Mouse (Mus musculus): ENCODE measurements around the gene Abhd16a. TPM values are rescaled to one million over a fixed set of nuclear protein-coding genes. Genes with fewer than 3 reads are reported as not detected.

Abhd16a gene
- polyA plus RNA-seq, 1 experiment from 2014 or later: 77.3 TPM

DNA sequence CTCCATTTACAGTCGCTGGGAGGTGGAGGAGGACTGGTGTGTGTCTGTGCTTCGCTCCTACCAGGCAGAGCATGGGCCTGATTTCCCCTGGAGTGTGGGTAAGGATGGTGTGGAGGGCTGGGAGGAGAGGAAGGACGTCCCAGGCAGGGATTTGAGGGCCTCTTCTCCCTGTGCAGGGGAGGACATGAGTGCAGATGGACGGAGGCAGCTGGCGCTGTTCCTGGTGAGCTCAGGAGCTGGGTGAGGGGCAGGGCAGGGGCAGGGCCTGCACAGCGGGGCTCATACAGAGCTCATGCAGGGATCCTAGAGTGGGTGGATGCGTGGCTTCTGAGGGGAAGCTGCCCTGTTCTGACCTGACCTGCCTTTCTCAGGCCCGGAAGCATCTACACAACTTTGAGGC, 13.2 kb downstream of the Abhd16a start:
- in situ Hi-C loops (cut with MboI; ENCODE audit: low pct_unique_long_range_greater_than_20kb): no loop called here
- ATAC-seq: no peak

DNA sequence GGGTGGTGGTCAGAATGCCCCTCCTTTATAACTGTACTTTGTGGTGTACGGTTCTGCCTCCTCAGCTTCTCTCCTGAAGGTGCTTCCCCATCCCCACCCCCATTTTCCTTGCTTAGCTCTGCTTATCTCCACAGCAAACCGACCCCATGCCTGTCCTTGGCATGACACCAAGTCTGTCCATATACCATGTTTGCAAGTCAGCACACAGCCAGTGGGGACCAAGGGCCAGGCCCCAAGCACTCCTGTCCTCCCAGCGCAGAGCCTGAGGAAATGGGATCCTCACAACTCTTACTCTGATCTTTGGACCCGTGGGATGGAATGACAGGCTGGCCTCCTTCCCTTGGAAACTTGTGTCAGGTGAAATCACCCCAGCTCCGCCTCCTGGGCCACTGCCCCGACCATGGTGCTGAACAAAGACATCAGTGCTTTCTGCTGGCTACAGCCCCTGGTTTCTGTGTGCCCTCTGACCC, 14.2 kb downstream of the Abhd16a start:
- no peak for TF ChIP-seq CTCF (IDR thresholded peaks at IDR 0.05)
- in situ Hi-C loops (cut with MboI; ENCODE audit: low pct_unique_long_range_greater_than_20kb): no loop called here
- no peaks in the 10 kb centered on the region for H3K27me3 ChIP-seq
- DNase-seq (ENCODE audit: low read depth, low spot score) (no peak), ATAC-seq (no peak)
- POLR2A ChIA-PET: interaction anchor here (0.6 kb wide), 1 partner anchor 9 kb away, joined by 4 read pairs; no protein-coding TSS in a partner anchor
- CTCF ChIA-PET: no interaction called here

More for the DNA sequence above, 13.2 kb downstream of the Abhd16a start:
- ChIA-PET POLR2A (interaction anchor here (0.8 kb wide), 1 partner anchor 151 kb away, joined by 3 read pairs; no protein-coding TSS in a partner anchor), CTCF (no interaction called here)
- no peaks in the 10 kb centered on the region for H3K27me3 ChIP-seq
- TF ChIP-seq CTCF (IDR thresholded peaks at IDR 0.05): no peak
- DNase-seq (ENCODE audit: low read depth, low spot score): no peak

DNA sequence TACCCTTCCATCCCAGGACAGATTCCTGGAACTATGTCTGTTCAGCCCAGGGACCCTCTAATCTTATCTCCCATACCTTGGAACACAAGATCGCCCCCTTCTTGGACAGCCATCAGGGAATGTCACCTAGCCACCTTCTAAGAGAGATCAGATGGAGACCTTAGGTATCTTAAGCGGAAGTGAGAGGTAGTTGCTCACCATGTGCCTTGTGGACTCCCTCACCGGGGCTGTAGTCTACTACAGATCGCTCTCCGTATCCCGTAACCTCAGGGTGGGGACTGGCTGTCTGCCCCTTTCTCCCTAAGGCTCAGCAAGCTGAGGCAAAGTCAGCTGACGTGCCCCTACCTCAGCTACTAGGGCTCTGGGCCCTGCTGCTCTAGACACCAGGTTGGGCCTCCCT, 15.0 kb downstream of the Abhd16a start:
- ChIA-PET CTCF (interaction anchor here (0.9 to 1.5 kb wide), 2 partner anchors 97 to 156 kb away, joined by 3 read pairs; no protein-coding TSS in a partner anchor), POLR2A (interaction anchor here (1.0 kb wide), 1 partner anchor 14 kb away, joined by 4 read pairs; no protein-coding TSS in a partner anchor)
- ATAC-seq (no peak), DNase-seq (ENCODE audit: low read depth, low spot score) (no peak)
- no peak for TF ChIP-seq CTCF (IDR thresholded peaks at IDR 0.05)
- H3K27me3 ChIP-seq: no peaks in the 10 kb centered on the region
- in situ Hi-C loops (cut with MboI; ENCODE audit: low pct_unique_long_range_greater_than_20kb): no loop called here

DNA sequence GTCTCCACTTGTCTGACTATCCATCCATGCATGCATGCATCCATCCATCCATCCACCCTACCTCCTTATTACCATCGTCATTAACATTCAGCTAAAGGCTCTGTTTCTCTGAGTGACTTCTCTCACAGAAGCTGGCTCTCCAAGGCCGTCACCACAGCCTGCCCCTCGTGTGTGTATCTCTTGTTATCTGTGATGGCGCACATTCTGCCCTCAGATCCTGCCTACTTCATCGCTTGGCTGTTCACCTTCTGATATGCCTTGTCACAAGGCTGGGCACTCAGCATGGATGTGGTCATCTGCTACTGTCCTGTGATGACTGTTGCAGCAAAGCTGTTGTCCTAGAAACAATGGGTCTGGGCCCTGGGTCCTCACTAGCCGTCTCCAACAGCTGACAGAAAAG, 15.7 kb downstream of the Abhd16a start:
- ATAC-seq (no peak), DNase-seq (ENCODE audit: low read depth, low spot score) (no peak)
- in situ Hi-C loops (cut with MboI; ENCODE audit: low pct_unique_long_range_greater_than_20kb): no loop called here
- ChIA-PET POLR2A (interaction anchor here (1.0 kb wide), 1 partner anchor 13 kb away, joined by 4 read pairs; no protein-coding TSS in a partner anchor), CTCF (interaction anchor here (0.9 to 1.8 kb wide), 3 partner anchors 9 to 157 kb away, joined by 3 to 4 read pairs (median 3); no protein-coding TSS in a partner anchor)
- no peaks in the 10 kb centered on the region for H3K27me3 ChIP-seq
- no peak for TF ChIP-seq CTCF (IDR thresholded peaks at IDR 0.05)

DNA sequence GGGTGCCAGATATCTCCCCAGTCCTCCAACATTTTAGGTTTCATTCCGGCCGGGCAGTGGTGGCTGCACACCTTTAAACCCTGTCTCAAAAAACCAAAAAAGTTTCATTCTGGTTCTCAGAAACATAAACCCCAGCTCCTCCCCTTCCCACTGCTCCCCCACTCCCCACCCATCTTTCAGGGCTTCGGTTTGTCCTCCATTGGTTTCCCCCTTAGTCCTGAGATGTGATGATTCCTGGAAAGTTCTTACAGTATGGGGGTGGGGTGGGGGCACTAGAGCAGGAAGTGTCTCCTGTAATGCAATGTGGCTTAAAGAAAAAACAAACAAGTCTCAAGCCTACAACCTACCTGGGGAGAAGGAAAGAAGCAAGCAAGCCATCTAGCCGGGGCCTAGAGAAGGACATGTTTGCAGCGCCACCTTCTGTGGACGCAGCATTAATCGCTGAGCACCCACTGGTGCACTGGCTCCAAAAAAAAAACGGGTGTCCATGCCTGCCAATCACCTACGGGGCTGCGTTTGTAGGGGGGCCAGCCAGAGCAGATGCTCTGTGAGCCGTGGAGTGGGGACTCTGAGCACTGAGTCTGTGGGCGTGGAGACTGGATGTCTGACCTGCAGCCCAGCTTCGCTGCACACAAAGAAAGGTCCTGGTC, 16.8 kb downstream of the Abhd16a start:
- CTCF ChIA-PET: interaction anchor here (0.9 to 2.0 kb wide), 6 partner anchors 10 to 88 kb away, joined by 3 to 4 read pairs (median 4); no protein-coding TSS in a partner anchor
- ATAC-seq (no peak), DNase-seq (ENCODE audit: low read depth, low spot score) (no peak)
- H3K27me3 ChIP-seq: no peaks in the 10 kb centered on the region
- POLR2A ChIA-PET: interaction anchor here (0.9 kb wide), 1 partner anchor 47 kb away, joined by 4 read pairs; the partner anchor contains the start of gene Ddah2
- in situ Hi-C loops (cut with MboI; ENCODE audit: low pct_unique_long_range_greater_than_20kb): no loop called here
- no peak for TF ChIP-seq CTCF (IDR thresholded peaks at IDR 0.05)

DNA sequence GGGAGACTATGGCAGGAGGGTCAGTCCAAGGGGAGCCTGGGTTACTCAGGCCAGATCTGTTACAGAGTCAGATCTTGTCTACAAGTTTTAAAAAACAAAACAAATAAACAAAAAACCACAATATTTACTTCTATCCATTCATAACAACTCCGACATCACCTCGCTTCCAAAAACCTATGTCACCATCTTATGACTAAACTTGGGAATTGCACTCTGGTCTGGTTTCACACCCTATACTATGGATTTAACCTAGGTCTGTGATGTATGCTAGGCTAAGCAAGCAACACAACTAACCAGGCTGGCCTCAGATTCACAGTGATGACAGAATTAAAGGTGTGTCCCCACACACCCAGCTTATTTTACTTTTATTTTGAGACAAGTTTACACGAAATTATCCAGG, 17.5 kb downstream of the Abhd16a start:
- no peaks in the 10 kb centered on the region for H3K27me3 ChIP-seq
- DNase-seq (ENCODE audit: low read depth, low spot score): no peak
- ChIA-PET CTCF (interaction anchor here (0.9 to 2.0 kb wide), 6 partner anchors 18 to 88 kb away, joined by 3 to 4 read pairs (median 3); no protein-coding TSS in a partner anchor), POLR2A (interaction anchor here (0.6 to 0.9 kb wide), 2 partner anchors 48 to 81 kb away, joined by 4 to 6 read pairs; partner anchors contain the start of gene Ddah2)
- no peak for ATAC-seq
- in situ Hi-C loops (cut with MboI; ENCODE audit: low pct_unique_long_range_greater_than_20kb): no loop called here
- no peak for TF ChIP-seq CTCF (IDR thresholded peaks at IDR 0.05)

DNA sequence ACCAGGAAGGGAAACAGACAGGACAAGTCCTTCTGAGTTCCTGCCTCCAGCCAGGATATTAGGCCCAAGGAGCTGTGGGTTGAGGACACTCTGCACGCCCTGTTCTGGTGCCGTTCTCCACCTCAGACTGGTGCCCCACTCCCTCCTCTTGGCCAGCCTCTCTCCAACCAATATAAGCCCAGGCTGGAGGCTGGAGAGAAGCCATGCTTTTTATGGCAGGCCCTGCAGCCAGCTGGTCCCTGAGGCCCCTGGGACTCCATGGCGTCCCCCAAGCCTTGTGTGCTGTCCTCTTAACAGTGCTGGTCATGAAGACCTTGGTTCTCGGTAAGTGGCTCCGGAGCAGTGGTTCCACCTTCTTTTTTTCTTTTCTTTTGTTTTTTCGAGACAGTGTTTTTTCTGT, 19.0 kb downstream of the Abhd16a start, which contains the start of gene Ly6g5c:
Gene Ly6g5c, plus strand, starts transcription at position 183 of the 400 bp plus-strand sequence.
- DNase-seq (ENCODE audit: low read depth, low spot score): no peak
- no peak for ATAC-seq
- ChIA-PET CTCF (interaction anchor here (1.4 kb wide), 1 partner anchor 88 kb away, joined by 3 read pairs; no protein-coding TSS in a partner anchor), POLR2A (no interaction called here)
- TF ChIP-seq CTCF (IDR thresholded peaks at IDR 0.05): no peak
- H3K27me3 ChIP-seq: no peaks in the 10 kb centered on the region
- in situ Hi-C loops (cut with MboI; ENCODE audit: low pct_unique_long_range_greater_than_20kb): no loop called here

DNA sequence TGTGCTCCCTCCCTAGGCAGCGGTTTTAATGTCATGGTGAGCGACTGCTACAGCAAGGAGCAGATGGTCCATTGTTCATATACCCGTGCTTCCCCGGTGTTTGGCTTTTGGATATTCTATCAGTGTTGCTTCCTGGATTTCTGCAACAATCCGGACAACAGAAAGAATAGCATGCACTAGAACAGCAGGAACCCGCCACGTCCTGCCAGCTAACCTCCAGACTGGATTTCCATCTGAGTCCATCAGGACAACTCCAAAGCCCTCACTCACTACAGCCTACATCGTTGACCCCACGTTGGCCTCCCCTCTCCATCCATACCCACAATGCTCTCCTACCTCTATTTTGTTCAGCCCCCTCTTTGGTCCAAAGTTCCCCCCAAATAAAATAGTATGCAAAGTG, 22.7 kb downstream of the Abhd16a start:
- CTCF ChIA-PET: no interaction called here
- no peak for DNase-seq (ENCODE audit: low read depth, low spot score)
- no peaks in the 10 kb centered on the region for H3K27me3 ChIP-seq
- POLR2A ChIA-PET: interaction anchor here (1.4 kb wide), 1 partner anchor 9 kb away, joined by 3 read pairs; the partner anchor contains the start of gene Gpank1
- in situ Hi-C loops (cut with MboI; ENCODE audit: low pct_unique_long_range_greater_than_20kb): loop anchor here (5.0 kb wide), 1 partner anchor 89 kb away; no protein-coding TSS in a partner anchor
- TF ChIP-seq CTCF (IDR thresholded peaks at IDR 0.05): no peak
- ATAC-seq: no peak

DNA sequence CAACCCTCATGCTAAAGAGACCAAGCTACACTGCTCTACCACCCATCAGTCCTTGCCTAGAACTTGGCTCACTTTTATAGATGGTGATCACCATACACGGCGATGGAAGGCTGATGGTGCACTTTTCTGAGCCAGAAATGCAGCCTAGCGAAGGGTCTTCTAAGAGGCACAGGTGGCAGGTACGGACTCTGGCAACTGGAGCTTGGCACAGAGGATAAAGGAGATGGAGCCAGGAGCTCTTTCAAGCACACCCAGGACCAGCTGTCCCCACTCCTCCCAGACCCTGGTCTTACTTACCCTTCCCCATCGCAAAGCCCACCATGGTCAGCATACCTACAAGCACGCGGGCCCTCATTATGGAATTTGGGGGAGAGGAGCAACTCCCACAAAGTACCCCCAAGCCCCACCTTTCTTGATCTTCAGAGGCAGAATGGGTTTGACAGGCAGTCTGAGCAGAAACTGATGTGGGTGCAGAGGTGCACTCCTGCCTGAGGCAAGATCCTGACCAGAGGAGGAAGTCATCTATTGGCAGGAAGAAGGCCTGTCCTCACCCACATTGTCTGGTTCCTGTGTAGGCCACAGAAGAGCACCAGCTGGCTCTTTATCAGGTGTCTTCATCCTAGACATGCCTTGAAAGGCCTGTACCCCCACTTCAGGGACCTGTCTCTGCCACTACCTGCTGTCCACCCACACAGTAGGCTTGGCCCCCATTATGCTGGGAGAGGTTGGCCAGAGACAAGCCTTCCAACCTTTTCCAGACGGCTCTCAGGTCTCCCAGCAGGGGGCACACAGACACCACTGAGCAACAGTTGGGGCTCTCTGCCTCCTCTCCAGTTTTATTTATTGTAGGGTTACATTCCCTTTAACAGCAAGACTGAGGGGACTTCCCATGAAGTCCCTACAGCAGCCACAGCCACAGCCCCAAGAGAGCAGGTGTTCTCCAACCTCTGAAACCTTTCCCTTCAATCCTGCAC, 26.3 kb downstream of the Abhd16a start, which contains the start of gene Ly6g5b:
Gene Ly6g5b, minus strand, starts transcription at position 383 of the 974 bp plus-strand sequence.
- TF ChIP-seq CTCF (IDR thresholded peaks at IDR 0.05): no peak
- DNase-seq (ENCODE audit: low read depth, low spot score) (no peak), ATAC-seq (no peak)
- in situ Hi-C loops (cut with MboI; ENCODE audit: low pct_unique_long_range_greater_than_20kb): no loop called here
- CTCF ChIA-PET: interaction anchor here (2.1 kb wide), 1 partner anchor 11 kb away, joined by 4 read pairs; the partner anchor contains the start of gene D17H6S53E
- H3K27me3 ChIP-seq: no peaks in the 10 kb centered on the region
- POLR2A ChIA-PET: no interaction called here

DNA sequence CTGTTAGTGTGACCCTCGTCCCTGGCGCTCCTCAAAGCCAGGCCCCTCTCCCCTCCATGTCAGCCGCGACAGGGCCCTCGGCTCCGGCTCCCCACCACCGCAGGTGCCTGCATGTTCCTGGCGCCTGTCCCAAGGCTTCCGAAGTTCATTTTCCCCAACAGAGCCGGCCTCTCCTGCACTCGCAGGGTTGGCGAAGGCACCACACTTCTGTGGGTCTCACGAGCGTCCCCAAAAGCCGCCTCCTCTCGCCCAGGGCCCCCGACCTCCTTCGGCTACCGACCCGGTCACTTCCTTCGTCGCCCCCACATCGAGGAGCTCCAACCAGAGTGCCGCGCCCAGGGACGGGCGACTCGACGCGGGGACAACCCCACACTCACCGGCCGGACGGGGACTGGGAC, 31.7 kb downstream of the Abhd16a start:
- ChIA-PET CTCF (interaction anchor here (0.8 to 1.8 kb wide), 2 partner anchors 47 to 99 kb away, joined by 3 to 5 read pairs; no protein-coding TSS in a partner anchor), POLR2A (interaction anchor here (0.9 to 1.6 kb wide), 3 partner anchors 10 to 102 kb away, joined by 3 read pairs; no protein-coding TSS in a partner anchor)
- ATAC-seq (peak; percentile 5), DNase-seq (ENCODE audit: low read depth, low spot score) (no peak)
- no peaks in the 10 kb centered on the region for H3K27me3 ChIP-seq
- no peak for TF ChIP-seq CTCF (IDR thresholded peaks at IDR 0.05)
- in situ Hi-C loops (cut with MboI; ENCODE audit: low pct_unique_long_range_greater_than_20kb): no loop called here

Data from Patski (cell line).